Mouse (Mus musculus) kidney, postnatal 4 days (tissue): ENCODE data around the gene Mapk10.
A peak's percentile ranks its signal among the peaks of the same experiment; 100 is the strongest.

Experiments
- DNase-seq, 2 experiments: peaks; one replicate each; pipeline ENCODE4 v3.0.0; 2021; ENCODE audit warnings: mixed read lengths in 2 of 2

The Mapk10 gene

GRCm38 (mm10) chr5:103161574-103161973 is 49.6 kb downstream of the Mapk10 start:
- DNase-seq, result no peak

- DNase-seq, result no peak
Measured at GRCm38 (mm10) chr5:103161196-103161540, 50.0 kb downstream of the Mapk10 start.

GRCm38 (mm10) chr5:103160314-103161195 is 50.6 kb downstream of the Mapk10 start:
- DNase-seq, result no peak

- DNase-seq, result no peak
Measured at GRCm38 (mm10) chr5:103140935-103141334, 70.2 kb downstream of the Mapk10 start.

- peak; percentile 22 to 36 for DNase-seq
Measured at GRCm38 (mm10) chr5:103134839-103135238, 76.3 kb downstream of the Mapk10 start.

- DNase-seq, result peak; percentile 5 to 6
Measured at GRCm38 (mm10) chr5:103133626-103134025, 77.5 kb downstream of the Mapk10 start.

- DNase-seq, result peak in 1 of 2 experiments; percentile 15
Measured at GRCm38 (mm10) chr5:103132814-103133213, 78.3 kb downstream of the Mapk10 start.

GRCm38 (mm10) chr5:103119618-103120017 is 91.5 kb downstream of the Mapk10 start:
- DNase-seq, result no peak

- no peak for DNase-seq
Measured at GRCm38 (mm10) chr5:103115571-103115970, 95.6 kb downstream of the Mapk10 start.

- DNase-seq, result no peak
Measured at GRCm38 (mm10) chr5:103112471-103112870, 98.7 kb downstream of the Mapk10 start.

- DNase-seq, result no peak
Measured at GRCm38 (mm10) chr5:103109409-103109808, 101.7 kb downstream of the Mapk10 start.

- DNase-seq, result peak in 1 of 2 experiments; percentile 7
Measured at GRCm38 (mm10) chr5:103105441-103106414, 105.4 kb downstream of the Mapk10 start.

- no peak for DNase-seq
Measured at GRCm38 (mm10) chr5:103104082-103104481, 107.1 kb downstream of the Mapk10 start.

- DNase-seq, result no peak
Measured at GRCm38 (mm10) chr5:103102876-103103393, 108.2 kb downstream of the Mapk10 start.

- no peak for DNase-seq
Measured at GRCm38 (mm10) chr5:103102176-103102575, 109.0 kb downstream of the Mapk10 start.

- no peak for DNase-seq
Measured at GRCm38 (mm10) chr5:103094166-103094565, 117.0 kb downstream of the Mapk10 start.

GRCm38 (mm10) chr5:103085844-103086243 is 125.3 kb downstream of the Mapk10 start:
- DNase-seq, result no peak

GRCm38 (mm10) chr5:103075451-103075850 is 135.7 kb downstream of the Mapk10 start:
- DNase-seq, result peak; percentile 31 to 37

- no peak for DNase-seq
Measured at GRCm38 (mm10) chr5:103072200-103072825, 138.8 kb downstream of the Mapk10 start.

- DNase-seq, result no peak
Measured at GRCm38 (mm10) chr5:103071006-103071612, 140.0 kb downstream of the Mapk10 start.

- no peak for DNase-seq
Measured at GRCm38 (mm10) chr5:103050319-103050916, 160.7 kb downstream of the Mapk10 start.

GRCm38 (mm10) chr5:103048011-103048410 is 163.1 kb downstream of the Mapk10 start:
- DNase-seq, result no peak
